Mouse (Mus musculus) limb, embryonic 13.5 days (tissue): ENCODE data around the gene Msh5. TPM values are rescaled to one million over a fixed set of nuclear protein-coding genes. Genes with fewer than 3 reads are reported as not detected.
"Not testable (repeated sequence)": the region's sequence is repeated elsewhere in the genome, so short reads cannot be mapped to it uniquely, and the experiment has no call there.

Source experiments
- ATAC-seq: fragments of 200-750 bp; cut with Nextera tagmentation; 2 replicates; pipeline ENCODE4 v1.8.0; 2017; ENCODE audit warnings: low read depth, moderate number of reproducible peaks, moderate TSS enrichment; ENCODE audit not compliant: low FRiP score
- H3K27ac ChIP-seq: fragments of 300-500 bp; sonication (generic); 2 replicates; pipeline ENCODE4 v1.5.1; 2015; ENCODE audit warnings: inconsistent platforms, mild to moderate bottlenecking, moderate library complexity
- H3K27me3 ChIP-seq: fragments of 300-500 bp; sonication (generic); 2 replicates; pipeline ENCODE4 v1.6.1; 2015; ENCODE audit warnings: mild to moderate bottlenecking, inconsistent platforms
- H3K36me3 ChIP-seq: fragments of 300-500 bp; sonication (generic); 2 replicates; pipeline ENCODE4 v1.6.1; 2015; ENCODE audit warnings: inconsistent platforms, mild to moderate bottlenecking, moderate library complexity
- H3K4me1 ChIP-seq: fragments of 300-500 bp; sonication (generic); 2 replicates; pipeline ENCODE4 v1.6.1; 2015; ENCODE audit warnings: inconsistent platforms
- H3K4me2 ChIP-seq: fragments of 300-500 bp; sonication (generic); replicated peaks from 2 replicates; pipeline ENCODE4 v1.6.1; 2015; ENCODE audit warnings: inconsistent platforms, mild to moderate bottlenecking, moderate library complexity
- H3K4me3 ChIP-seq: fragments of 300-500 bp; sonication (generic); 2 replicates; pipeline ENCODE4 v1.5.1; 2015; ENCODE audit warnings: moderate library complexity, mild to moderate bottlenecking, inconsistent platforms
- H3K9ac ChIP-seq: fragments of 300-500 bp; sonication (generic); 2 replicates; pipeline ENCODE4 v1.6.1; 2015; ENCODE audit warnings: mild to moderate bottlenecking, inconsistent platforms
- H3K9me3 ChIP-seq: fragments of 300-500 bp; sonication (generic); 2 replicates; pipeline ENCODE4 v1.6.1; 2016; ENCODE audit warnings: inconsistent platforms
- WGBS: fragments of 180-500 bp; shearing (Covaris S2); methylation state at CpG from one replicate; pipeline ENCODE4 v1.1.7; 2015; 5-methylcytosine and 5-hydroxymethylcytosine counted together
- polyA plus RNA-seq: library from polyadenylated mRNA; unstranded; fragments of >200 nt; fragmentation: Nextera tagmentation; extraction: Ambion mirVana; gene quantifications from 2 replicates; pipeline ENCODE4 v1.2.1, GENCODE M21; 2015

Gene Msh5
- polyA plus RNA-seq, 1 experiment from 2014 or later: 2.6 TPM

DNA sequence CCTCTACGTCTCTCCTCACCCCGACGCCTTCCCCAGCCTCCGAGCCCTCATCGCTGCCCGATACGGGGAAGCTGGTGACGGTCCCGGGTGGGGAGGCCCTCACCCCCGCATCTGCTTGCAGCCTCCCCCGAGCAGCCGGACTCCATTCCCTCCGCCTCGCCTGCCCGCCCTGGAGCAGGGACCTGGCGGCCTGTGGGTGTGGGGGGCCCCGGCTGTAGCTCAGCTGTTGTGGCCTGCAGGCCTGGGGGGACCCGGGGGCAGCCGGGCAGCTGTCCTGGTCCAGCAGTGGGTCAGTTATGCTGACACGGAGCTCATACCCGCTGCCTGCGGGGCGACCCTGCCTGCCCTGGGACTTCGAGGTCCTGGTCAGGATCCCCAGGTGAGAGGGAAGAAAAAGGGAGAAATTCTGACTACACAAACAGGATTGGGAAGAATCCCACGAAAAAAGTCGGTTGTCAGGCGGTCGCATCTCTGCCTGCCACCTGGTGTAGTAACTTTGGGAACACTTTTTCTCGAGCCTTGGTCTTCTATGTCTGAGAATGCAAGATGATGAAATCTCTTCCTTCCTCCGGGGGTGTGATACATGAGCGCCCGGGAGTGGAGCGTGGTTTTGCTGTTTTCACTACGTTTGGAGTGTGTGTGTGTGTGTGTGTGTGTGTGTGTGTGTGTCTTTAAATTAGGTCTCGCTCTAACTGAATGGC lies 44.9 kb downstream of the Msh5 start:
- peak overlapping the region; percentile 98 for H3K9ac ChIP-seq
- no peaks in the 10 kb centered on the region for H3K9me3 ChIP-seq
- WGBS: under 1% methylated on average over 35 of the region's 35 CpGs
- ATAC-seq: peak; percentile 42
- peaks cover 53% of the 10 kb centered on the region for H3K36me3 ChIP-seq
- peaks cover 41% of the 10 kb centered on the region for H3K4me1 ChIP-seq
- H3K4me2 ChIP-seq: peak overlapping the region; percentile 99
- no peaks in the 10 kb centered on the region for H3K27me3 ChIP-seq
- H3K4me3 ChIP-seq: peak overlapping the region; percentile 95
- peak overlapping the region; percentile 98 for H3K27ac ChIP-seq

DNA sequence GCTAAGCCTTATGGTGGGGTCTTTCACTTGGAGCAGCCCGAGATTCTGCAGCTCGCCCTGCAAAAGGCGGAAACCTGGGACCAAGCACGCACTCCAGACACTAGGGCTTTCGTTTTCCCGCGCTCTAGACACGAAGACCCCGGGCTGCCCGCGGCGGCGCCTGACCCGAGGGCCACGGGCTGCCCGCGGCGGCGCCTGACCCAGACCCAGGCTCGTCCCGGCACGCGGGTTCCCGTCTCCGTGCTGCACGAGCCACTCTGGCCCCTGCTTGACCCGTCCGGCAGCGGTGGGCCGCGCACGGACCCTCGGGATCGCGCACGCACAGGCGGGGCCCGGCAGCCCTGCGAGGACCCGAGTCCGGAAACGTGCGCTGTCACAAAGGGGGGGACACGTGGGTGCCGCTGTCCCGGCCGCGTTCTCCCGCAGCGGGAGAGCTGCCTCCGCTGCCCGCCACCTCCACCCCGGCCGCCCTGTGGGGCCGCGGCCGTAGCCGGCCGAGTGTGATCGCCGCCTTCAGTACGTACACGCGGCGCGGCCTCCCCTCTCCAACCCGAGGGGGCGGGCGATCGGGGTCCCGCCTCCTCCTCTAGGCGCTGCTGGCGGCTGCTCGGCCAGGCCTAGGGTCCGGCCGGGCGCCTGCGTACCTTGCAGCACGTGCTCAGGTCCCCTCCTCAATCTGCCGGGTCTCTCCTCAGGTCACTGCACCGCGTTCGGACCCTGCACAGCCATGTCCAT lies 45.7 kb downstream of the Msh5 start, which contains the start of gene Vars:
Gene Vars (plus strand): TSS at position 271 of the 735 bp plus-strand sequence.
- H3K27me3 ChIP-seq: no peaks in the 10 kb centered on the region
- H3K4me2 ChIP-seq: peak within 1 kb of the TSS; percentile 99
- H3K27ac ChIP-seq: peak within 1 kb of the TSS; percentile 98
- WGBS: under 1% methylated on average over 74 of the region's 83 CpGs
- peak within 1 kb of the TSS; percentile 95 for H3K4me3 ChIP-seq
- H3K9me3 ChIP-seq: no peaks in the 10 kb centered on the region
- peaks cover 53% of the 10 kb centered on the region for H3K36me3 ChIP-seq
- ATAC-seq: peak; percentile 88
- H3K4me1 ChIP-seq: peaks cover 41% of the 10 kb centered on the region
- peak within 1 kb of the TSS; percentile 98 for H3K9ac ChIP-seq

- H3K4me2 ChIP-seq: peak overlapping the region; percentile 99
- H3K27ac ChIP-seq: peak overlapping the region; percentile 98
- peaks cover 41% of the 10 kb centered on the region for H3K4me1 ChIP-seq
- not testable (repeated sequence) for H3K9me3 ChIP-seq, H3K27me3 ChIP-seq, ATAC-seq
- 23% methylated on average over 30 of the region's 32 CpGs for WGBS
- H3K36me3 ChIP-seq: peaks cover 49% of the 10 kb centered on the region
- H3K9ac ChIP-seq: peak overlapping the region; percentile 98
- H3K4me3 ChIP-seq: peak overlapping the region; percentile 95
Measured at GRCm38 (mm10) chr17:34999871-35000716, 46.5 kb downstream of the Msh5 start.

- WGBS: 93% methylated on average over 15 of the region's 15 CpGs
- Histone ChIP-seq H3K4me3 (peak overlapping the region; percentile 95; the same call in 1 of the 2 replicates), H3K36me3 (peaks cover 37% of the 10 kb centered on the region), H3K4me1 (peaks cover 41% of the 10 kb centered on the region), H3K4me2 (peak overlapping the region; percentile 99), H3K27me3 (no peaks in the 10 kb centered on the region), H3K9ac (no peak overlapping the region; the same call in 1 of the 2 replicates), H3K27ac (no peak overlapping the region), H3K9me3 (no peaks in the 10 kb centered on the region)
- no peak for ATAC-seq
Measured at GRCm38 (mm10) chr17:34998526-34999430, 47.8 kb downstream of the Msh5 start.

DNA sequence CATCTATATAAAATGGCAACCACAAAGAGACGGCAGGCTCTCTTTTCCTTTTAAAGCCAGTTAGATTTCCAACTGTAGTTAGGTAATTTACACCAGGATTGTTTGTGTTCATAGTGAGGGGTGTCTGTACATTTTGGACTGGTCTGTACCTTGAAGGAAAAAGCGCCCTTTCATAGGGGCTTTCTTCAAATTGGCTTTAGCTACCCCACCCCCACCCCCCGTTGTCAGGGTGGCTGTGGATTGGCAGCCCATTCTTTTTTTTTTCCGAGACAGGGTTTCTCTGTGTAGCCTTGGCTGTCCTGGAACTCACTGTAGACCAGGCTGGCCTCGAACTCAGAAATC lies 49.4 kb downstream of the Msh5 start:
- Histone ChIP-seq H3K27ac (no peak overlapping the region), H3K4me2 (peak overlapping the region; percentile 3; the same call in 1 of the 2 replicates), H3K4me1 (peaks cover 25% of the 10 kb centered on the region), H3K27me3 (no peaks in the 10 kb centered on the region), H3K4me3 (no peak overlapping the region), H3K9me3 (no peaks in the 10 kb centered on the region), H3K9ac (no peak overlapping the region), H3K36me3 (peaks cover 37% of the 10 kb centered on the region)
- no peak for ATAC-seq
- WGBS: 88% methylated on average over 5 of the region's 5 CpGs

DNA sequence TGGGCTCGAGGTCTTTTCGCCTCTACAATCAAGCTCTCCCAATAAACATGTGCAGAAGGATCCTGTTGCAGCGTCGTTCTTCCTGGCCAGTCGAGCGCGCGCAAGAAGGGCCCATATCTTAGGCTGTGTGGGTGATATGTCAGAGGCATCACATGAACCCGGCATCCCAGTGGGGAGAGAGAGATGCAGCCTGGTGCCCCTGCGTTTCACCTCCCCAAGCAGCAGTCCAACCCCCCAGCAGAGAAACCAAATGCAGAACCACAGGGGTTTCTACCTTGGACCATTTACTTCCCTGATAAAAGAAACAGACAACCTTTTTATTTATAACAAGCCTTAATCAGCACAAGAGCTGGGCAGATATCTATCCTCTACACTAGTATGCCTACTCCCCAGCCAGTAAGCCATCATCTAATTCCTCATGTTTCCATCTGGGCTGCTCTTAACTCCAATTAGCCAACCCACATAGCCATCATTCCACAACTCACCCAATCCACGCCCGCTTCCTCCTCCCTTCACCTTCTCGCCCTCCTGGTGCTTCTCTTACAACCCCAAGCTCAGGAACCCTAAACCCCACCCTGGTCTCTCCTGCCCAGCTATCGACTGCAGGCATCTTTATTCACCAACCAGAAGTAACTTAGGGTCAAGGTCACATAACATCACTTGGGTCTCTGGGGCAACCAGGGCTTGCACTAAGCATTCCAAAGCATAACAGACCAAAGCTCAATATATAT lies 50.0 kb downstream of the Msh5 start:
- WGBS: 91% methylated on average over 12 of the region's 14 CpGs
- no peak for ATAC-seq
- Histone ChIP-seq H3K4me2 (peak overlapping the region; percentile 3; the same call in 1 of the 2 replicates), H3K9me3 (no peaks in the 10 kb centered on the region), H3K4me1 (peaks cover 24% of the 10 kb centered on the region), H3K36me3 (peaks cover 42% of the 10 kb centered on the region), H3K27ac (no peak overlapping the region), H3K9ac (no peak overlapping the region), H3K4me3 (no peak overlapping the region), H3K27me3 (no peaks in the 10 kb centered on the region)

DNA sequence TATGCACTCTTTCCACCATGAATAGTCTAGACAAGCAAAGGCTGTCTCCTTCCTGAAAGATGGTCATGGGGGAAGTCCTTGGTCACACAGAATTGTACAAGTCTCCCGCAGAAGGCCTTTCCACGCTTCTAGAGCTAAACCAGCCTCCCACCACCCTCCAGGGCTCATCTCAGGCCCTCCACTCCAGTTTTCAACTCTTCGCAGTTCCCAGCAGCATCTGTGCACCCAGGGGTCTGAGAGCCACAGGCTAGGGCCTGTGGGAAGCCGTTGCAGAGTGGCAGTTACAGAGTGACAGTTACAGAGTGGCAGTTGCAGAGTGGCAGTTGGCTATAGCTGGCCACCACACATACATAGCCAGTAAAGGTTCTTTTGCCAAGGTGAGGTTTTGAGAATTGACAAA lies 50.6 kb downstream of the Msh5 start:
- H3K27ac ChIP-seq, H3K9ac ChIP-seq, H3K27me3 ChIP-seq, H3K4me3 ChIP-seq, H3K4me2 ChIP-seq, H3K9me3 ChIP-seq, ATAC-seq: not testable (repeated sequence)
- Histone ChIP-seq H3K36me3 (peaks cover 48% of the 10 kb centered on the region), H3K4me1 (peaks cover 24% of the 10 kb centered on the region)
- over 99% methylated on average over 4 of the region's 4 CpGs for WGBS

GRCm38 (mm10) chr17:34995192-34995591 lies 51.4 kb downstream of the Msh5 start:
- H3K9ac ChIP-seq, H3K27ac ChIP-seq, ATAC-seq, H3K27me3 ChIP-seq, H3K4me3 ChIP-seq, H3K9me3 ChIP-seq, H3K4me2 ChIP-seq: not testable (repeated sequence)
- peaks cover 24% of the 10 kb centered on the region for H3K4me1 ChIP-seq
- peaks cover 56% of the 10 kb centered on the region for H3K36me3 ChIP-seq
- 94% methylated on average over 4 of the region's 4 CpGs for WGBS

DNA sequence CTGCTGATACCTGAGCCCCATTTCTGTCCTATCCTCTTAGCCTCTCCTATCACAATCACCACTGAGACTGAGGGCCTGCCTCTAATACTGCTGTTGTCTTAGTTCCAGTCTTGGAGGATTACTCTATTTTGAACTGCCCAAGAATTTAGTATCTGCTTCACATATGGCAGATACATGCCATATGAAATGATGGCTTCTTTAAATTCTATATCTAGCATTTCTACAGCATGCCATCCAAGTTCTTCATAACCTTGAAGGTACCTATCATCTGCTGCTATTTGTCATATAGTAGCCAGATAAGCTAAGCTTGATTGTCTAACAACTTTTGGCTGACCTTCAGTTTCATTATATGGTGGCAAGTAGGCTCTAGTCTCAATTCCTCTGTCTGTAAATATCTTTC lies 51.8 kb downstream of the Msh5 start:
- Histone ChIP-seq H3K9me3 (no peaks in the 10 kb centered on the region), H3K4me2 (no peak overlapping the region), H3K4me3 (no peak overlapping the region), H3K36me3 (peaks cover 58% of the 10 kb centered on the region), H3K27me3 (no peaks in the 10 kb centered on the region), H3K27ac (no peak overlapping the region), H3K9ac (no peak overlapping the region), H3K4me1 (peaks cover 20% of the 10 kb centered on the region)
- ATAC-seq: no peak

DNA sequence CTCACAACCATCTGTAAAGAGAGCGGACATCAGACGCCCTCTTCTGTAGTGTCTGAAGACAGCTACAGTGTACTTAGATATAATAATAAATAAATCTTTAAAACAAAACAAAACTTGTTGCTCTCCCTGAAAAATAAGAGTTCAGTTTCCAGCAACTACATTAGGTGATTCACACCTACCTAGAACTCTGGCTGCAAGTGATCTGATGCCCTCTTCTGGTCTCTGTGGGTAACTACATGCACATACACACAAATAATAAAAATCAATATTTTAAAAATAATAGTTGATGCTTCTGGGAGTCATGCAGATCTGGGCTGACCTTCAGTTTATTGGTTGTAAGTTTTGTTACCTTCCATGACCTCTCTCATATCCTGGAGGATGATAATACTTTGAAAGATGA lies 62.3 kb downstream of the Msh5 start:
- ATAC-seq: no peak

DNA sequence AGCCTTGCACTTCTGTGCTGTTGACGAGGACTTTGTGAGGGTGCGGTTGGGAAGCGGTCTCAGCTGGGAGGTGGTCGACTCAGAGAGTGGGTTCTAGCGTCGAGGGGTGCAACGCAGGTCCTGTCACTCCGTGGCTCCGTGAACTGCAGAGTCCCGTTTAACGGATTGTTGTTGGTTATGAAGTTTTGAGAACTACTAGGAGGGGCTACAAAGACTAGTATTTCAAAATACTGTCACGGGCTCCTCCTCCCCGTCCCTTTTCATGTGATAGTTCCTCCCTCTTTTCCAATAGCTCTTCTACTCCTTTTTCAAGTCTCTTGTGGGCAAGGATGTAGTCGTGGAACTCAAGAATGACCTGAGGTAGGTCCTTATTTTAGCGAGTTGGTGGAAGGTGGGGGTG lies 64.2 kb downstream of the Msh5 start:
- WGBS: under 1% methylated on average over 15 of the region's 15 CpGs
- no peaks in the 10 kb centered on the region for H3K9me3 ChIP-seq
- peak overlapping the region; percentile 99 for H3K27ac ChIP-seq
- peaks cover 22% of the 10 kb centered on the region for H3K36me3 ChIP-seq
- H3K9ac ChIP-seq: peak overlapping the region; percentile 91
- no peak for ATAC-seq
- H3K4me2 ChIP-seq: peak overlapping the region; percentile 94
- H3K27me3 ChIP-seq: no peaks in the 10 kb centered on the region
- H3K4me3 ChIP-seq: peak overlapping the region; percentile 85
- H3K4me1 ChIP-seq: peaks cover 22% of the 10 kb centered on the region

More for the DNA sequence above, 62.3 kb downstream of the Msh5 start:
- Histone ChIP-seq H3K27ac (no peak overlapping the region), H3K36me3 (peaks cover 33% of the 10 kb centered on the region), H3K27me3 (no peaks in the 10 kb centered on the region), H3K9ac (no peak overlapping the region), H3K9me3 (no peaks in the 10 kb centered on the region), H3K4me3 (no peak overlapping the region), H3K4me1 (peaks cover 22% of the 10 kb centered on the region), H3K4me2 (no peak overlapping the region)
- 81% methylated on average over 2 of the region's 2 CpGs for WGBS
